Mouse (Mus musculus) limb, embryonic 14.5 days (tissue): ENCODE measurements around the gene Alpl. TPM values are rescaled to one million over a fixed set of nuclear protein-coding genes. Genes with fewer than 3 reads are reported as not detected.

Source experiments
- ATAC-seq: fragments of 200-750 bp; cut with Nextera tagmentation; 2 replicates; pipeline ENCODE4 v1.8.0; 2017; ENCODE audit warnings: low read depth, moderate number of reproducible peaks, moderate TSS enrichment; ENCODE audit not compliant: low FRiP score
- DNase-seq: peaks from one replicate; pipeline ENCODE4 v3.0.0-alpha.2; 2015; ENCODE audit warnings: low spot score
- H3K27ac ChIP-seq: fragments of 300-500 bp; sonication (generic); replicated peaks from 2 replicates; pipeline ENCODE4 v1.5.1; 2014; ENCODE audit warnings: low read depth, mild to moderate bottlenecking, low read length, moderate library complexity, mixed read lengths
- H3K27me3 ChIP-seq: fragments of 300-500 bp; sonication (generic); 2 replicates; pipeline ENCODE4 v1.6.1; 2014; ENCODE audit warnings: low read length, mixed read lengths; ENCODE audit not compliant: control insufficient read depth, insufficient read depth
- H3K36me3 ChIP-seq: fragments of 300-500 bp; sonication (generic); 2 replicates; pipeline ENCODE4 v1.6.1; 2014; ENCODE audit warnings: mild to moderate bottlenecking, low read length, moderate library complexity, mixed read lengths; ENCODE audit not compliant: control insufficient read depth, insufficient read depth
- H3K4me1 ChIP-seq: fragments of 300-500 bp; sonication (generic); 2 replicates; pipeline ENCODE4 v1.6.1; 2014; ENCODE audit warnings: antibody characterized with exemption, low read length, mixed read lengths; ENCODE audit not compliant: control insufficient read depth, insufficient read depth
- H3K4me2 ChIP-seq: fragments of 300-500 bp; sonication (generic); replicated peaks from 2 replicates; pipeline ENCODE4 v1.6.1; 2014; ENCODE audit warnings: low read depth, mild to moderate bottlenecking, low read length, moderate library complexity; ENCODE audit not compliant: severe bottlenecking
- H3K4me3 ChIP-seq: fragments of 300-500 bp; sonication (generic); replicated peaks from 2 replicates; pipeline ENCODE4 v1.5.1; 2014; ENCODE audit warnings: low read length
- H3K9ac ChIP-seq: fragments of 300-500 bp; sonication (generic); 2 replicates; pipeline ENCODE4 v1.6.1; 2014; ENCODE audit warnings: mild to moderate bottlenecking, low read depth, low read length, moderate library complexity; ENCODE audit not compliant: severe bottlenecking
- H3K9me3 ChIP-seq: fragments of 300-500 bp; sonication (generic); 2 replicates; pipeline ENCODE4 v1.6.1; 2016; ENCODE audit warnings: low read length; ENCODE audit not compliant: control insufficient read depth
- POLR2A ChIP-seq: fragments of 200-500 bp; IDR thresholded peaks from 2 replicates; pipeline ENCODE4 v1.8.0; 2012; ENCODE audit warnings: inconsistent platforms, mild to moderate bottlenecking, moderate library complexity, borderline replicate concordance; ENCODE audit not compliant: insufficient read depth, insufficient read length; ENCODE audit errors: extremely low read depth
- WGBS: fragments of 180-500 bp; shearing (Covaris S2); extraction: QIAGEN DNeasy Blood & Tissue Kit; methylation state at CpG from one replicate; pipeline ENCODE4 v1.1.7; 2014; 5-methylcytosine and 5-hydroxymethylcytosine counted together
- polyA plus RNA-seq, 2 experiments: library from polyadenylated mRNA; depleted of rRNA in 1 of 2; stranded (reverse) in 1 of 2; unstranded in 1 of 2; fragments of >200 nt; fragmentation: Nextera tagmentation in 1 of 2; extraction: Ambion mirVana in 1 of 2; gene quantifications; 2 replicates each; pipeline versions ENCODE4 v1.2.1 to v1.2.3; 2012 to 2014

The Alpl gene
- polyA plus RNA-seq, 2 experiments = 28.0 to 31.4 TPM

DNA sequence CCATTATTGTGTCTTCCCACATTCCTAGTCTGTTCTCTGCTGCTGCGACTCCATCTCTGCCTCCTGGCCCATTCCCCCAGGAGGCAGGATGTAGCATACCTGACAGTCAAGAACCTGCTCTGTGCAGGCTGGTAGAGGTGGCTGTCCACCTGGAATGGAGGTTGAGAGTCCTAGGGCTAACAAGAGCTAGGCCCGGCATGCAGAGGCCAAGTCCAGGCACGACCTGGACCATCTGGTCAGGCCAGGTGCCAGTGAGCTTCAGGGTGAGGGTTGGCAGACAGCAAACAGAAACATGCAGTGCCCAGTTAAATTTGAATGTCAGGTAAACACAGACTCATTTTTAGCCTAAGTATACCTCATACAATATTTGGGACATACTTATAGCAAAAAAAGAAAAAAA, 63.2 kb downstream of the Alpl start:
- H3K9ac ChIP-seq = no peak overlapping the region
- WGBS = 53% methylated on average over 3 of the region's 3 CpGs
- peaks cover 18% of the 10 kb centered on the region for H3K27me3 ChIP-seq
- no peak overlapping the region for H3K4me3 ChIP-seq
- peaks cover 7% of the 10 kb centered on the region for H3K4me1 ChIP-seq
- no peak overlapping the region for H3K27ac ChIP-seq
- no peaks in the 10 kb centered on the region for H3K36me3 ChIP-seq
- H3K4me2 ChIP-seq = no peak overlapping the region
- TF ChIP-seq POLR2A = no peak
- no peaks in the 10 kb centered on the region for H3K9me3 ChIP-seq
- ATAC-seq = no peak
- no peak for DNase-seq

- no peak for TF ChIP-seq POLR2A
- peaks cover 19% of the 10 kb centered on the region for H3K27me3 ChIP-seq
- DNase-seq (no peak), ATAC-seq (no peak)
- H3K4me3 ChIP-seq = no peak overlapping the region
- H3K9me3 ChIP-seq = no peaks in the 10 kb centered on the region
- no peak overlapping the region for H3K9ac ChIP-seq
- H3K4me2 ChIP-seq = no peak overlapping the region
- H3K36me3 ChIP-seq = no peaks in the 10 kb centered on the region
- WGBS = 71% methylated on average over 3 of the region's 3 CpGs
- no peak overlapping the region for H3K27ac ChIP-seq
- peaks cover 12% of the 10 kb centered on the region for H3K4me1 ChIP-seq
Measured at GRCm38 (mm10) chr4:137732361-137732760, 63.8 kb downstream of the Alpl start.

DNA sequence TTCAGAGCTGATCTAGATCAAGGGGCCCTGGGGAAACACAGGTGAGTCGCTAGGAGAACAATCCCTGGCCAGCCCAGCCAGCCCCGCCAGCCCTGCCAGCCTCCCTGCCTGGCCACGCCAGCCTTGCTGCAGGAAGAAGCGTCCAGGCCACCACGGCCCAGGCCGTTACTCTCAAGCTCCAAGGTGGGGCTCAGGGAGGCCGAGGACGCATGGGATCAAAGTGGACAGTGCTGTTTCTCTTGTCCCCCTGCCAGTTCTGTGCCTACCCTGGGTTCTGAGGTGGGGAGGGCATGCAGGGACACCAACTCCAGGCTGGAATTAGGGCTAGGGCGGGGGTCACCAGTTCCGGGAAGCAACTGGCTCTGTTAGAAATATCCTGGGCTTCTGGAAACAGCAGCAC, 64.3 kb downstream of the Alpl start:
- WGBS = 63% methylated on average over 10 of the region's 10 CpGs
- Histone ChIP-seq H3K9ac (no peak overlapping the region), H3K27me3 (peaks cover 19% of the 10 kb centered on the region), H3K4me3 (no peak overlapping the region), H3K36me3 (no peaks in the 10 kb centered on the region), H3K4me2 (no peak overlapping the region), H3K4me1 (peaks cover 13% of the 10 kb centered on the region), H3K27ac (no peak overlapping the region), H3K9me3 (no peaks in the 10 kb centered on the region)
- ATAC-seq (no peak), DNase-seq (no peak)
- no peak for TF ChIP-seq POLR2A

- ATAC-seq (no peak), DNase-seq (no peak)
- Histone ChIP-seq H3K4me3 (no peak overlapping the region), H3K9me3 (no peaks in the 10 kb centered on the region), H3K4me2 (no peak overlapping the region), H3K27ac (no peak overlapping the region), H3K4me1 (0 out of 2 replicates have a peak, but pooled peaks cover 6% of the 10 kb centered on the region), H3K27me3 (peaks cover 19% of the 10 kb centered on the region), H3K36me3 (no peaks in the 10 kb centered on the region), H3K9ac (no peak overlapping the region)
- no peak for TF ChIP-seq POLR2A
- WGBS = 77% methylated on average over 8 of the region's 8 CpGs
Measured at GRCm38 (mm10) chr4:137730757-137731156, 65.4 kb downstream of the Alpl start.

DNA sequence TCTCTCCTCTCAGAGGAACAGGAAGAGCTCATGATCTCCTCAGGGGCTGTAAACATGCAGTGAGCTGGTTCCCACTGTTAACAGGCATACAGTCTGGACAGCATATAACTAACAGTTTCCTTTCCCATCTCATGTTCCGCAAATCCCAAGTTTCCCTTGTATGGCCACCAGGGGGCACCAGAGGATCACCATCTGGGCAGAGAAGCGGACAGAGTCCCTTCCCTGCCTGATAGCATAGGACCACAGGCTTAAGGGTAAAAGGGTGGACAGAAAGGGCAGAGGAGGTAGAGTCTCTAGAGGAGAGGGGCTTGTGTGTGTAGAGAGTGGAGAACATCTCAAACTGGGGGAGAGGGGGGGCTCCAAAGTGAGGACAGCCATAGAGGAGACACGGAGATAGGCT, 66.0 kb downstream of the Alpl start:
- no peak overlapping the region for H3K27ac ChIP-seq
- DNase-seq (peak; percentile 86), ATAC-seq (peak; percentile 66; the same call in 1 of the 2 replicates)
- H3K36me3 ChIP-seq = no peaks in the 10 kb centered on the region
- H3K4me3 ChIP-seq = no peak overlapping the region
- no peak for TF ChIP-seq POLR2A
- peaks cover 19% of the 10 kb centered on the region for H3K27me3 ChIP-seq
- 20% methylated on average over 3 of the region's 3 CpGs for WGBS
- no peak overlapping the region for H3K4me2 ChIP-seq
- H3K4me1 ChIP-seq = 0 out of 2 replicates have a peak, but pooled peaks cover 6% of the 10 kb centered on the region
- H3K9ac ChIP-seq = no peak overlapping the region
- no peaks in the 10 kb centered on the region for H3K9me3 ChIP-seq
